Mouse (Mus musculus): ENCODE results near the gene Ralgapa2.

- TF ChIP-seq CTCF (IDR thresholded peaks at IDR 0.05; ENCODE audit: control insufficient read depth, insufficient read depth, insufficient read length) (no peak), CEBPB (IDR thresholded peaks at IDR 0.05; ENCODE audit: low read depth) (no peak), FOSL1 (IDR thresholded peaks at IDR 0.05; ENCODE audit: insufficient read depth, low read length, poor library complexity, severe bottlenecking) (no peak), MAX (IDR thresholded peaks at IDR 0.05) (no peak), USF1 (IDR thresholded peaks at IDR 0.05; ENCODE audit: low read depth) (no peak), MYOG (IDR thresholded peaks at IDR 0.05; ENCODE audit: control insufficient read depth, extremely low read depth, insufficient read length) (no peak)
Measured at GRCm38 (mm10) chr2:146361076-146361475, 151.1 kb downstream of the Ralgapa2 start.
